Mouse (Mus musculus): ENCODE measurements around the gene Ing5. TPM values are rescaled to one million over a fixed set of nuclear protein-coding genes. Genes with fewer than 3 reads are reported as not detected.
"Not testable (repeated sequence)": the region's sequence is repeated elsewhere in the genome, so short reads cannot be mapped to it uniquely, and the experiment has no call there.

Gene Ing5
- polyA plus RNA-seq, 1 experiment from 2014 or later: 8.1 TPM

GRCm38 (mm10) chr1:93824609-93825008 is 20.8 kb downstream of the Ing5 start, which contains the start of gene D2hgdh:
TSS of gene D2hgdh (plus strand) at chr1:93824909.
- ATAC-seq (peak; percentile 6), DNase-seq (ENCODE audit: low spot score) (no peak)
- Histone ChIP-seq H3K36me3 (ENCODE audit: insufficient read depth, low read length) (peaks cover 3% of the 10 kb centered on the region; the same call in 1 of the 2 replicates), H3K4me2 (replicated peaks; ENCODE audit: low read depth, low read length) (peak within 1 kb of the TSS; percentile 65), H3K27me3 (replicated peaks; ENCODE audit: insufficient read depth, low read length) (no peaks in the 10 kb centered on the region), H3K9me3 (ENCODE audit: low read length) (no peaks in the 10 kb centered on the region), H3K9ac (replicated peaks; ENCODE audit: low read depth) (peak within 1 kb of the TSS; percentile 62), H3K4me3 (ENCODE audit: low read depth, low read length) (peak within 1 kb of the TSS; percentile 57), H3K27ac (ENCODE audit: low read length) (peak within 1 kb of the TSS; percentile 96), H3K4me1 (ENCODE audit: insufficient read depth, low read depth, low read length) (peaks cover 11% of the 10 kb centered on the region; the same call in 1 of the 2 replicates)
- 8% methylated on average over 10 of the region's 10 CpGs for WGBS
- TF ChIP-seq EP300 (IDR thresholded peaks at IDR 0.05): no peak
- TF ChIP-seq CTCF (IDR thresholded peaks at IDR 0.05): no peak

DNA sequence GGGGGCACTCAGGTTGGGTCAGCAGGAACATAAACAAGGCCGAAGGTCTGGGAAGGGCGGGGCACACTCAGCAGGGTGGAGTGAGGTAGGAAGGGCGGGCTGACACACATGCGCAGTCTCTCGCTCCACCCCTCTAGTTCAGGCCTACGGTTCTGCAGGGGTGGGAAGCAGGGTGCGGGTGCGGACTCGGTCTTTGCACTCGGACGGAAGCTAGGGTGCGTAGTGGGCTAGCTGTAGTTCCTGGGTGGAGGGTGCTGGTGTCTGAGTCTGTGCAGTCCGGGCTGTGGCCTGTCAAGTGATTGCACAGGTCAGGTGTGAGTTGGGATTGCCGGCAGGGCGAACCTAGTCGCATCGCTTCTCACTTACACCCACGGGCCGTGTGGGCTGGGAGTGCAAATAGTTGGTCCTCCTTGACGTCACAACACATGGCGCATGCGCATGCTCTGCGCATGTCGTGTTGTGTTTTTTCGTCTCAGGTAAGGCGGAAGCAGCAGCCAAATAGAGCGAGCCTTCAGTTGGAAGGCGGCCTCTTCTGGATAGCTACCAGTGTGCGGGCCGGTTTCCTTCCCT is 21.4 kb downstream of the Ing5 start:
- Histone ChIP-seq H3K4me3 (ENCODE audit: low read depth, low read length) (peak overlapping the region; percentile 57), H3K4me2 (replicated peaks; ENCODE audit: low read depth, low read length) (peak overlapping the region; percentile 65), H3K9ac (replicated peaks; ENCODE audit: low read depth) (peak overlapping the region; percentile 62), H3K4me1 (ENCODE audit: insufficient read depth, low read depth, low read length) (peaks cover 11% of the 10 kb centered on the region; the same call in 1 of the 2 replicates), H3K27ac (ENCODE audit: low read length) (peak overlapping the region; percentile 96), H3K9me3 (ENCODE audit: low read length) (no peaks in the 10 kb centered on the region), H3K27me3 (replicated peaks; ENCODE audit: insufficient read depth, low read length) (no peaks in the 10 kb centered on the region), H3K36me3 (ENCODE audit: insufficient read depth, low read length) (no peaks in the 10 kb centered on the region)
- TF ChIP-seq EP300 (IDR thresholded peaks at IDR 0.05): no peak
- TF ChIP-seq CTCF (IDR thresholded peaks at IDR 0.05): peak; percentile 45
- ATAC-seq (peak; percentile 98), DNase-seq (ENCODE audit: low spot score) (peak; percentile 97)
- under 1% methylated on average over 30 of the region's 30 CpGs for WGBS

DNA sequence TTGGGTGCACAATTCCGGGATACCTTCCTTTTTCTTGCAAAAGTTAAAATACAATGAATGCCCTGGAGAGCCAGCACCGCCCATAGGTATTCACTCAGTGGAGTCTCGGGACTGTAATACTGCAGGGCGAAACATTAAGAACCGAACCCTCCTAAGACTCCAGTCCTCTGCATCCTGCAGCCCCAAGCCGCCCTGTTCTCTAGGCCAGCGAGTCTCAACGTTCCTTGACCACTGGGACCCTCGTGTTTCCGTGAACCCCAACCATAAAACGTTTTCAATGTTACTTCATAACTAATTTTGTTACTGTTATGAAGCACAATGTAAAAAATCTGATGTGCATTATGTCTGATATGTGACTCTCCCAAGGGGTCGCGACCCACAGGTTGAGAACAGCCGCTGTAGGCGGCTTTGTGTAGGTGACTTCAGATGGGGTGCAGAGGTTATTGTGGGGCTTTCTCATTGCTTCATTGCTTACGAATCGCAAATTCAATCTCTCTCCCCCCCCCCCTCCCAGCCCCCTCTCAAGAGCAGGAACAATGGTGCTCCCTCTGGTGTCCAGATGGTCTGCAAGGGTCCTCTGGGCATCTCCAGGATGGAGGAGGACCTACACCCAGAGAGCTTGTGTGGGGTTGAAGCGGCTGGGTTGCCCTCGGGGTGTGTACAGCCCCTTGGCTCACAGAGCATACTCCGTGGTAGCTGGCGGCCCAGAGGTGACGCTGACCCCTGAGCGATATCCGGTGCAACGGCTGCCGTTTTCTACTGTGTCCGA is 22.2 kb downstream of the Ing5 start:
- ATAC-seq (no peak), DNase-seq (ENCODE audit: low spot score) (peak; percentile 7)
- Histone ChIP-seq H3K36me3 (ENCODE audit: insufficient read depth, low read length) (no peaks in the 10 kb centered on the region), H3K4me3 (ENCODE audit: low read depth, low read length) (peak overlapping the region; percentile 57), H3K4me1 (ENCODE audit: insufficient read depth, low read depth, low read length) (peaks cover 11% of the 10 kb centered on the region; the same call in 1 of the 2 replicates), H3K4me2 (replicated peaks; ENCODE audit: low read depth, low read length) (peak overlapping the region; percentile 65), H3K9ac (replicated peaks; ENCODE audit: low read depth) (peak overlapping the region; percentile 62; the same call in 1 of the 2 replicates), H3K27me3 (replicated peaks; ENCODE audit: insufficient read depth, low read length) (no peaks in the 10 kb centered on the region), H3K9me3 (ENCODE audit: low read length) (no peaks in the 10 kb centered on the region), H3K27ac (ENCODE audit: low read length) (peak overlapping the region; percentile 96)
- WGBS: 40% methylated on average over 27 of the region's 27 CpGs
- no peak for TF ChIP-seq EP300 (IDR thresholded peaks at IDR 0.05)
- no peak; the same call in 1 of the 2 replicates for TF ChIP-seq CTCF (IDR thresholded peaks at IDR 0.05)

GRCm38 (mm10) chr1:93826540-93826835 is 22.7 kb downstream of the Ing5 start:
- no peak overlapping the region for H3K9ac ChIP-seq (replicated peaks; ENCODE audit: low read depth)
- no peaks in the 10 kb centered on the region for H3K9me3 ChIP-seq (ENCODE audit: low read length)
- H3K27me3 ChIP-seq (replicated peaks; ENCODE audit: insufficient read depth, low read length): no peaks in the 10 kb centered on the region
- H3K4me3 ChIP-seq (ENCODE audit: low read depth, low read length): no peak overlapping the region
- no peaks in the 10 kb centered on the region for H3K36me3 ChIP-seq (ENCODE audit: insufficient read depth, low read length)
- H3K4me2 ChIP-seq (replicated peaks; ENCODE audit: low read depth, low read length): 0 out of 2 replicates have a peak overlapping the region, but pooled peaks have one; percentile 65
- no peak for ATAC-seq
- TF ChIP-seq EP300 (IDR thresholded peaks at IDR 0.05) (no peak), CTCF (IDR thresholded peaks at IDR 0.05) (no peak)
- H3K27ac ChIP-seq (ENCODE audit: low read length): no peak overlapping the region
- peaks cover 11% of the 10 kb centered on the region; the same call in 1 of the 2 replicates for H3K4me1 ChIP-seq (ENCODE audit: insufficient read depth, low read depth, low read length)
- WGBS: 92% methylated on average over 9 of the region's 9 CpGs
- no peak for DNase-seq (ENCODE audit: low spot score)

GRCm38 (mm10) chr1:93832754-93833360 is 29.1 kb downstream of the Ing5 start:
- ATAC-seq; H3K9me3 ChIP-seq (ENCODE audit: low read length); H3K27ac ChIP-seq (ENCODE audit: low read length); H3K4me3 ChIP-seq (ENCODE audit: low read depth, low read length); H3K36me3 ChIP-seq (ENCODE audit: insufficient read depth, low read length); H3K4me2 ChIP-seq (replicated peaks; ENCODE audit: low read depth, low read length); DNase-seq (ENCODE audit: low spot score); H3K9ac ChIP-seq (replicated peaks; ENCODE audit: low read depth); H3K27me3 ChIP-seq (replicated peaks; ENCODE audit: insufficient read depth, low read length); H3K4me1 ChIP-seq (ENCODE audit: insufficient read depth, low read depth, low read length): not testable (repeated sequence)
- TF ChIP-seq CTCF (IDR thresholded peaks at IDR 0.05): peak; percentile 32
- 84% methylated on average over 1 of the region's 4 CpGs for WGBS

GRCm38 (mm10) chr1:93834671-93835150 is 30.9 kb downstream of the Ing5 start:
- no peak for ATAC-seq

More at GRCm38 (mm10) chr1:93834671-93835150, 30.9 kb downstream of the Ing5 start:
- 85% methylated on average over 7 of the region's 7 CpGs for WGBS
- no peaks in the 10 kb centered on the region for H3K9me3 ChIP-seq (ENCODE audit: low read length)
- no peak for DNase-seq (ENCODE audit: low spot score)
- no peak overlapping the region for H3K4me2 ChIP-seq (replicated peaks; ENCODE audit: low read depth, low read length)
- no peaks in the 10 kb centered on the region for H3K36me3 ChIP-seq (ENCODE audit: insufficient read depth, low read length)
- H3K4me3 ChIP-seq (ENCODE audit: low read depth, low read length): no peak overlapping the region
- no peak for TF ChIP-seq CTCF (IDR thresholded peaks at IDR 0.05)
- no peak overlapping the region for H3K9ac ChIP-seq (replicated peaks; ENCODE audit: low read depth)
- H3K4me1 ChIP-seq (ENCODE audit: insufficient read depth, low read depth, low read length): no peaks in the 10 kb centered on the region
- no peaks in the 10 kb centered on the region for H3K27me3 ChIP-seq (replicated peaks; ENCODE audit: insufficient read depth, low read length)
- no peak overlapping the region for H3K27ac ChIP-seq (ENCODE audit: low read length)
